Comparison of ENCODE assay signal across 10 mouse cellular contexts in the genomic region with DNA sequence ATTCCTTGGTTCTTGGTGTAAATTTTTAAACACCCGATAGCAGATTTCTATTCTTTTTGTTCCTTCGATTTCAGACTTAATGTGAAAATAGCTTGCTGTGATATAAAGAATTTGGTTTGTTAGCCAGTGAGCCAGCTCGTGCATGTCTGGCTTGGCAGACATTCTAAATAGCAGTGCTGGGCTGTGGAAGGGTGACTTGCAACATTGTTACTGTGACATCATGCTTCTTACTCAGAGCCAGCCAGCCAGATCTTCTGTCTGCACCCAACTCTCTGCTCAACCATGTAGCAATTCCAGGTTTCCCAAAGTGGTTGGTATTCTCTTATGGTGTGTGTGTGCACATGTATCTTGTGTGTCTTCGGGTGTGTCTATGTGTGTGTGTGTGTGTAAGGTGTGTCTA.
DNase-seq lines count a peak whose midpoint lies in the region; ATAC-seq and TF ChIP-seq lines count a peak whose summit lies in the region.
"Had no signal": no experiment of that assay in that cellular context is flagged by ENCODE, and none has a peak within 500 bp of the region (broad histone marks: within the 10 kb centered on the region; RNA-seq: fewer than 3 reads in every experiment).

No protein-coding gene starts in this region.

- no peak overlapping the region for H3K4me3 ChIP-seq in kidney, adult 2 months (ENCODE audit: insufficient read depth, low read depth, low read length)
- H3K4me3 ChIP-seq in hindbrain, postnatal 0 days (ENCODE audit: low read length): no peak overlapping the region
- H3K4me3 ChIP-seq: kidney, embryonic 15.5 days; midbrain, embryonic 12.5 days had no signal

- no peak overlapping the region for H3K27ac ChIP-seq in kidney, adult 2 months (ENCODE audit: insufficient read depth, low read depth, low read length)
- H3K27ac ChIP-seq in hindbrain, postnatal 0 days: no peak overlapping the region
- H3K27ac ChIP-seq: midbrain, embryonic 12.5 days had no signal

- H3K9ac ChIP-seq in hindbrain, postnatal 0 days (replicated peaks; ENCODE audit: low read length): no peak overlapping the region
- H3K9ac ChIP-seq: kidney, embryonic 15.5 days; midbrain, embryonic 12.5 days had no signal

- no peaks in the 10 kb centered on the region for H3K9me3 ChIP-seq in hindbrain, postnatal 0 days (ENCODE audit: low read length)
- H3K9me3 ChIP-seq: kidney, embryonic 15.5 days; midbrain, embryonic 12.5 days had no signal

- WGBS in kidney, adult 2 months: 62% methylated on average over 4 of the region's 4 CpGs
- WGBS in hindbrain, postnatal 0 days: 57% methylated on average over 4 of the region's 4 CpGs

- no peaks in the 10 kb centered on the region for H3K36me3 ChIP-seq in kidney, adult 2 months (ENCODE audit: control insufficient read depth, insufficient read depth, low read length)
- no peaks in the 10 kb centered on the region for H3K36me3 ChIP-seq in hindbrain, postnatal 0 days (ENCODE audit: insufficient read depth, low read length)
- H3K36me3 ChIP-seq: kidney, embryonic 15.5 days; midbrain, embryonic 12.5 days had no signal

- 0 out of 2 replicates have a peak, but pooled peaks have one; percentile 61 for ATAC-seq in hindbrain, postnatal 0 days

- H3K4me1 ChIP-seq in kidney, adult 2 months (ENCODE audit: control insufficient read depth, insufficient read depth, low read length): peaks cover 10% of the 10 kb centered on the region; the same call in 1 of the 2 replicates
- H3K4me1 ChIP-seq in hindbrain, postnatal 0 days (ENCODE audit: insufficient read depth, low read length): peaks cover 11% of the 10 kb centered on the region

- no peaks in the 10 kb centered on the region for H3K27me3 ChIP-seq in kidney, adult 2 months (replicated peaks; ENCODE audit: control insufficient read depth, insufficient read depth, low read length)
- H3K27me3 ChIP-seq in hindbrain, postnatal 0 days (ENCODE audit: insufficient read depth, low read length): no peaks in the 10 kb centered on the region
- H3K27me3 ChIP-seq: kidney, embryonic 15.5 days; midbrain, embryonic 12.5 days had no signal

- no peak overlapping the region for H3K4me2 ChIP-seq in hindbrain, postnatal 0 days (ENCODE audit: low read depth, low read length)
- H3K4me2 ChIP-seq: kidney, embryonic 15.5 days; midbrain, embryonic 12.5 days had no signal

- peak; percentile 22 for DNase-seq in kidney, adult 2 months
- no peak for DNase-seq in kidney, adult 9 months
- peak; percentile 71 for DNase-seq in MN1 (ENCODE audit: low spot score)
- peak; percentile 15 for DNase-seq in adrenal gland, postnatal 25 days
- peak; percentile 49 for DNase-seq in hindbrain, postnatal 0 days (ENCODE audit: low spot score)
- no peak for DNase-seq in spleen, postnatal 14 days (ENCODE audit: low spot score in 2 of 2)
- DNase-seq in embryo, embryonic 9.5 days (ENCODE audit: extremely low spot score): no peak
- no peak for DNase-seq in layer of hippocampus, postnatal 25 days (ENCODE audit: extremely low spot score in 1 of 2, low spot score in 1 of 2)

- TF ChIP-seq POLR2A in kidney, adult 2 months (IDR thresholded peaks at IDR 0.05; ENCODE audit: low read depth, low read length): no peak

- no peak for TF ChIP-seq CTCF in kidney, adult 2 months (conservative IDR thresholded peaks at IDR 0.05; ENCODE audit: insufficient read depth, insufficient read length, low read depth, low read length)
- no peak for TF ChIP-seq CTCF in hindbrain, postnatal 0 days (IDR thresholded peaks at IDR 0.05; ENCODE audit: low read depth)

Comparison
In these comparisons a context has a peak if more than half of its experiments do, and no peak if none do; other contexts are left out.
1. DNase-seq: peak in kidney, adult 2 months (single experiment), MN1 (single experiment), adrenal gland, postnatal 25 days (single experiment) and hindbrain, postnatal 0 days (single experiment); none in kidney, adult 9 months (single experiment), spleen, postnatal 14 days (0 of 2), embryo, embryonic 9.5 days (single experiment) and layer of hippocampus, postnatal 25 days (0 of 2).